Mouse (Mus musculus): Measurements from ENCODE around the gene Tox2.

Tox2 gene

GRCm38 (mm10) chr2:163261362-163262054 lies 58.6 kb downstream of the Tox2 start:
- no peak for DNase-seq

GRCm38 (mm10) chr2:163262055-163262420 lies 59.1 kb downstream of the Tox2 start:
- DNase-seq, result no peak

GRCm38 (mm10) chr2:163267097-163267496 lies 64.2 kb downstream of the Tox2 start:
- DNase-seq, result no peak

GRCm38 (mm10) chr2:163271581-163272492 lies 68.9 kb downstream of the Tox2 start:
- DNase-seq, result no peak

- DNase-seq, result no peak
Observed at GRCm38 (mm10) chr2:163273815-163274214, 70.9 kb downstream of the Tox2 start.

- no peak for DNase-seq
Observed at GRCm38 (mm10) chr2:163275986-163276385, 73.1 kb downstream of the Tox2 start.

- no peak for DNase-seq
Observed at GRCm38 (mm10) chr2:163277979-163278378, 75.1 kb downstream of the Tox2 start.

GRCm38 (mm10) chr2:163280636-163281322 lies 77.9 kb downstream of the Tox2 start:
- DNase-seq, result no peak

- DNase-seq, result no peak
Observed at GRCm38 (mm10) chr2:163284856-163285255, 81.9 kb downstream of the Tox2 start.

- no peak for DNase-seq
Observed at GRCm38 (mm10) chr2:163285335-163285734, 82.4 kb downstream of the Tox2 start.

- DNase-seq, result no peak
Observed at GRCm38 (mm10) chr2:163285762-163286161, 82.8 kb downstream of the Tox2 start.

GRCm38 (mm10) chr2:163288881-163289379 lies 86.0 kb downstream of the Tox2 start:
- DNase-seq, result peak; percentile 88

GRCm38 (mm10) chr2:163296999-163297630 lies 94.2 kb downstream of the Tox2 start:
- DNase-seq, result no peak

GRCm38 (mm10) chr2:163300069-163301060 lies 97.4 kb downstream of the Tox2 start:
- no peak for DNase-seq

GRCm38 (mm10) chr2:163301641-163302040 lies 98.7 kb downstream of the Tox2 start:
- DNase-seq, result no peak

- no peak for DNase-seq
Observed at GRCm38 (mm10) chr2:163303037-163303436, 100.1 kb downstream of the Tox2 start.

GRCm38 (mm10) chr2:163309376-163309775 lies 106.5 kb downstream of the Tox2 start:
- DNase-seq, result no peak

- DNase-seq, result no peak
Observed at GRCm38 (mm10) chr2:163310163-163310688, 107.3 kb downstream of the Tox2 start.

- DNase-seq, result no peak
Observed at GRCm38 (mm10) chr2:163317281-163317680, 114.4 kb downstream of the Tox2 start.

- no peak for DNase-seq
Observed at GRCm38 (mm10) chr2:163318777-163319176, 115.9 kb downstream of the Tox2 start.

GRCm38 (mm10) chr2:163323163-163323562 lies 120.2 kb downstream of the Tox2 start:
- no peak for DNase-seq

Measured in kidney, postnatal 10 days (tissue).